Mouse (Mus musculus) kidney, adult 11 months (tissue): ENCODE results near the gene Ube3c.

Experiments used
- DNase-seq: peaks from one replicate; pipeline ENCODE4 v3.0.0; 2022

Gene Ube3c

DNA sequence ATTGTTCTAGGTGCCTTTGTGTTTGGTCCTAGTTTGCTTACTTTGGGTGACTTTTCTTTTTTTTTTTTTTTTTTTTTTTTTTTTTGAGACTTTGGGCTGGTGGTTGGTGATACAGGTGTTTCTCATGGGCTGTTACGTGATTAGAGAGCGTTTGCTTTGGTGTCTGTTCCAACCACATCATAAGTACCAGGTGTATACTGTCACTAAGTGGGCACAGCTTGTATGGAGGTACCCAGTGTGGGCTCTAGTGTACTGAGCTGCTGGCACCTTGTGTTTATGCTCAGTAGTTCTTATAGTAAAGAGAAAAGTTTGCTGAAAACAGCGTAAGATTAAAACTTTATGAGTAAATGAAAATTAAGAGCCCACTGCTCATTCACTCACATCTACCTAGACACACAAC is 107.4 kb downstream of the Ube3c start:
- no peak for DNase-seq

GRCm38 (mm10) chr5:29685085-29685484 is 116.0 kb downstream of the Ube3c start:
- DNase-seq = no peak

DNA sequence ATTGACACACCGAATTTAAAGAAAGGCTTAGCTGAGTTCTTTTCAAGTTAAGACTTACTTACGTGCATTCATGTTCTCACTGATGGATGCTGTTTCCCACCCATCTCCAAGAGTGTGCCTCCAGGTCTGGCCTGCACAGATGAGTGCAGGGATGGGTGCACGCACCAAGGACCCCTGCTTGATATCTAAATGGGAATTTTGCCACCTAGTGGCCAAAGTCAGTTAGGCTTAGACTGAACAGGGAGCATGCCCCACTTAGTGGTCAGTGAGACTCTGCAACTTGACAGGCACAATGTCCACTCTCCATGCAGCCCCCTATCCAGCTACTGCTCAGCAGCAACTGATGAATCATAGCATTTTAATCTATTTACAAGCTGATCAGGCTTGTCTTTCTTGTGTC is 118.6 kb downstream of the Ube3c start:
- DNase-seq = no peak

DNA sequence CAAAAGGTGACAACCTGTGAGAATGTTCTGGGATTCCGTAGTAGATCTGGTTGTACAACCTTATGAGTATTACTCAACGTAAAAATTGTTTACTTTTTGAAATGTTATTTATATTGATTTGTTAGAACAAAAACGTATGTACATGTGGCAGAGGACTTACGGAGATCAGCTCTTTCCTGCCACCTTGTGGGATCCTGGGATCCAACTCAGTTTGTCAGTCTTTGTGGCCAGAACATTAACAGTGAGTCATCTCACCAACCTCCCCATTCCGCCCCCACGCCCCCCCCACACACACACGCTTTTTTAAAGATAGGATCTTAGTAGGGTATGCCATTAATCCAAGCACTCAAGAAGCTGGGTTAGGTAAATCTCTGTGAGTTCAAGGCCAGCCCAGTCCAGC is 119.3 kb downstream of the Ube3c start:
- no peak for DNase-seq

- peak; percentile 50 for DNase-seq
Measured at GRCm38 (mm10) chr5:29698493-29698892, 129.5 kb downstream of the Ube3c start.

DNA sequence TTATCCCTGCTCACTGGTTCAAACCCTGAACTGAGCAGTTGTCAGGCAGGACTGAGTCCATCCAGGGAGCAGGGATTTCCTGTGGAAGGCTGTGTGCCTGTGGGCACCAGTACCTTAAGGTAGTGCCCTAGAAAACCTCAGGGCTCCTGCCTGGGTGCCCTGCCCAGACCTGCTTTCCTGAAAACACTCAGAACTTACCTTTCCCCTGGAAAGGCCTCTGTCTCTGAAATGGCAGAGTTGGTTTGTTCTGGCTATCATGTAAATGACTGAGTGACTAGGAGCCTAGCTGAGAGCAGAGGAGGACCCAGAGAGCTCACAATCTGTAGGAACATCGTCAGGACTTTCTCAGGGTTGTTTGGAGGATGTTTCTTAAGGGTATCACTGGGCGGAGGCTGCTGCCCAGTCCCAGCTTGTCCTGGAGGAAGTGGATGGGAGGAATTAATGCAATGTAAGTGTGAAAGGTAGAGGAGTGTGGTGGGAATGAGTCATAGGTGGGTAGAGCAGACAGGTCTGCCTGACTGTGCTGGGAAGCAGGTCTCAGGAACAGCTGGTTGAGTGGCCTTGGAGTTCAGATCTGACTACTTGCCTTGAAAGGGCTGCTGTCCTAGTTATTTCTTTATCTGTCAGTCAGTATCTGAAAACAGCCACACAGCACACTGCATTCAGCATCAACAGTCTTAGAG is 130.6 kb downstream of the Ube3c start:
- no peak for DNase-seq

GRCm38 (mm10) chr5:29707241-29707640 is 138.2 kb downstream of the Ube3c start:
- DNase-seq = no peak

DNA sequence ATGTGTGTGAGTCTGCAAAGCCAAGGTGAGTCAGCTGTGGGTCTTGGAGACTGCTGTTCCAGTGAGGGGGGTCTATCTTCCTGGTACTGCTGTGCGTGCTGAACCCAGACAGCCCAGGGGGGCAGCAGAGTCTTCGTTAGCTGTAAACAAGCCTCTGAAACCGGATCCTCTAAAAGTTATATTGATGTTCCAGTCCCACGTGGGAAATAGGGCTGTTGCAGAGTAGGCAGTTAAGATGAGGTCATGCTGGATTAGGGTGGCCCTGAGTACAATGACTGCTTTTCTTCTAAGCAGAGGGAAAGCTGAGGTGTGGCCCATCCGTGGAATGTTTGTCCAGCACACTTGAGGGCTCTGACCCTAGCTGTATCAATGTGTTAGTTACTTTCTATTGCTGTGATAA is 139.2 kb downstream of the Ube3c start:
- DNase-seq = no peak

GRCm38 (mm10) chr5:29711631-29712030 is 142.6 kb downstream of the Ube3c start:
- DNase-seq = no peak

DNA sequence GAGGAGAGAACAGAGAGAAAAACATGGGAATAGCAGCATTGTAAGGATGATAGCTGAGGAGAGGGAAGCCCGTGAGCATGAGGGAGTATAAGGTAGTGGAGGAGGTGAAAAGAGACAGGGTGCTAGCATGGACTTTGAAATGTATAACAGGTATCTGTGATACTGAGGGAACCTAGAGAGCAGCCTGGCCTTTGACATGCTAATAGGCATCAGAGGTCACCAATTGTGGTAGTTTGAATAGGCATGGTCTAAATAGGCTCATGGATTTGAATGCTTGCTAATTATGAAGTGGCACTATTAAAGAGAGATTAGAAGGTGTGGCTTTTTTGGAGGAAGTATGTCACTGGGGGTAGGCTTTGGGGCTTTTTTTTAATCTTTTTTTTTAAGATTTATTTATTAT is 143.9 kb downstream of the Ube3c start:
- no peak for DNase-seq

DNA sequence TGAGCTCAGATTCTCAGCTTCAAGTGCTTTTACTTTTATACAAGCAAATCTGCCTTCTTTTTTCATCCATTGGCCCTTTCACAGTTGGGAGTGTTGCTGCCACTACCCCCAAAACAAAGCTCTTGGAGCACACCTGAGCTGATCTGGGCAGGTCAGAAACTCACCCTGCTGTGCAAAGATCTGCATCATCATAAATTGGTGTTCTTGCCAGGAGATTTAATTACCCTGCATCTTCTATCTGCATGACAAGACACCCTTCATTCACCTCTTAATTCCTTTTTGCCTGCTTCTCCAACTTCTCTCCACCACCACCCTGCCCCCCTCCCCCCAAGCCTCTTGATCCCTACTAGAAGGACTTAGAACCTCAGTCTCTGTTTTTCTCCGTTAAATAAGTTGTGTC is 152.1 kb downstream of the Ube3c start:
- no peak for DNase-seq

DNA sequence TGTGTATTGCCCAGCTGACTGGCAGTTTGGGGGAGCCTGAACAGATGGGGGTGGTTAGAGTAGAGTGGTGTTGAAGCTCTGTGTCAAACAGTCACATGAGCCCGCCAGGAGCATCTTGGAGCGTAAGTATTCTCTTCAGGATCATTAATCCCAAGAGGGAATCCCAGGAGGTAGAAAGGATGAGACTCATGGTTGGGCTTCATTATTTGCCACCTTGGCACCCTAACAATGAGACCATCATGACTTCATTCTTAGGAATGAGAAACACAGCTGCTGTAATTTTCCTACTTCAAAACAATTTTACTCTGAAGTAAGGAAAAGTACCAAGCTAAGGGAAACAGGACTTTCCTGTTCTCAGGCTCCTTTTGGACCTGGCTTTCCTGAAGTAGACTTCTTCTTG is 156.3 kb downstream of the Ube3c start:
- DNase-seq = no peak
